Mouse (Mus musculus) kidney, embryonic 15.5 days (tissue): ENCODE results near the gene Higd1b. TPM values are rescaled to one million over a fixed set of nuclear protein-coding genes. Genes with fewer than 3 reads are reported as not detected.

ENCODE experiments used
- ATAC-seq: fragments of 200-750 bp; cut with Nextera tagmentation; replicated peaks from 2 replicates; pipeline ENCODE4 v1.8.0; 2017; ENCODE audit warnings: moderate TSS enrichment; ENCODE audit not compliant: low FRiP score
- H3K27ac ChIP-seq: fragments of 300-500 bp; sonication (generic); 2 replicates; pipeline ENCODE4 v1.5.1; 2015; ENCODE audit warnings: mild to moderate bottlenecking, inconsistent platforms
- H3K27me3 ChIP-seq: fragments of 300-500 bp; sonication (generic); 2 replicates; pipeline ENCODE4 v1.6.1; 2015; ENCODE audit warnings: inconsistent platforms
- H3K36me3 ChIP-seq: fragments of 300-500 bp; sonication (generic); 2 replicates; pipeline ENCODE4 v1.6.1; 2015; ENCODE audit warnings: inconsistent platforms
- H3K4me1 ChIP-seq: fragments of 300-500 bp; sonication (generic); 2 replicates; pipeline ENCODE4 v1.6.1; 2015; ENCODE audit warnings: inconsistent platforms
- H3K4me2 ChIP-seq: fragments of 300-500 bp; sonication (generic); 2 replicates; pipeline ENCODE4 v1.6.1; 2015; ENCODE audit warnings: moderate library complexity, mild to moderate bottlenecking, inconsistent platforms
- H3K4me3 ChIP-seq: fragments of 300-500 bp; sonication (generic); replicated peaks from 2 replicates; pipeline ENCODE4 v1.5.1; 2015; ENCODE audit warnings: mild to moderate bottlenecking, inconsistent platforms
- H3K9ac ChIP-seq: fragments of 300-500 bp; sonication (generic); 2 replicates; pipeline ENCODE4 v1.6.1; 2015; ENCODE audit warnings: mild to moderate bottlenecking, inconsistent platforms
- H3K9me3 ChIP-seq: fragments of 300-500 bp; sonication (generic); replicated peaks from 2 replicates; pipeline ENCODE4 v1.6.1; 2016; ENCODE audit warnings: inconsistent platforms
- whole genome bisulfite sequencing: fragments of 180-500 bp; shearing (Covaris S2); methylation state at CpG from one replicate; pipeline ENCODE4 v1.1.7; 2015; ENCODE audit warnings: mixed read lengths; 5-methylcytosine and 5-hydroxymethylcytosine counted together
- polyA plus RNA-seq: library from polyadenylated mRNA; unstranded; fragments of >200 nt; fragmentation: Nextera tagmentation; extraction: Ambion mirVana; gene quantifications from 2 replicates; pipeline ENCODE4 v1.2.1, GENCODE M21; 2015

Gene Higd1b
- polyA plus RNA-seq = 0.48 and 0.71 TPM in 2 replicates

- WGBS = 66% methylated on average over 4 of the region's 4 CpGs
- H3K27me3 ChIP-seq = no peaks in the 10 kb centered on the region
- H3K36me3 ChIP-seq = peaks cover 42% of the 10 kb centered on the region
- no peak within 1 kb of the TSS for H3K27ac ChIP-seq
- H3K4me3 ChIP-seq = no peak within 1 kb of the TSS
- H3K4me2 ChIP-seq = no peak within 1 kb of the TSS
- no peaks in the 10 kb centered on the region for H3K9me3 ChIP-seq
- ATAC-seq = no peak
- peaks cover 11% of the 10 kb centered on the region for H3K4me1 ChIP-seq
- no peak within 1 kb of the TSS for H3K9ac ChIP-seq
Observed at GRCm38 (mm10) chr11:102835549-102835948, at the start of gene Higd1b. Gene Higd1b (plus strand): TSS chr11:102835849.

DNA sequence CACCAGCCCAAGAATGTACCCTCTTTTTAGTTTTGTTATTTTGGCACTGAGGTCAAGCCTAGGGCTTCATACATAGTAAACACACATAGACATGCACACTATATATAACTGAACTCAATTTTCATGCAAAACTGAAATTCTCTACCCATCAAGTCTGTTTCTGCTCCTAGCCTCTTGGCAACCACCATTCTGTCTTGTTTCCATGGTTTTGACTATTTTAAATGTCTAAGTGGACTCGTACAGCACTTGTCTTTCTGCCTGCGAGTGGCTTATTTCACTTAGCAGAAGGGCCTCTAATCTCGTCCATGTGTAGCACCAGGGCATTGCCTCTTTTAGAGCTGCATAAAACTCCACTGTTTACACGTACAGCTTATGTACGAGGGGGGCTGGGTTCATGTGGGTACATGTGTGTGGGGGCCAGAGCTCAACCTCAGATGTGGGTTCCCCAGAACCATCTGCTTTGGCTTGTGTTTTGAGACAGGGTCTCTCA, 47.9 kb upstream of the Higd1b start:
- ATAC-seq = no peak
- Histone ChIP-seq H3K9me3 (no peaks in the 10 kb centered on the region), H3K27ac (no peak overlapping the region), H3K9ac (no peak overlapping the region), H3K4me1 (peaks cover 19% of the 10 kb centered on the region), H3K36me3 (no peaks in the 10 kb centered on the region), H3K4me3 (no peak overlapping the region), H3K4me2 (no peak overlapping the region), H3K27me3 (no peaks in the 10 kb centered on the region)
- WGBS = 77% methylated on average over 5 of the region's 5 CpGs

DNA sequence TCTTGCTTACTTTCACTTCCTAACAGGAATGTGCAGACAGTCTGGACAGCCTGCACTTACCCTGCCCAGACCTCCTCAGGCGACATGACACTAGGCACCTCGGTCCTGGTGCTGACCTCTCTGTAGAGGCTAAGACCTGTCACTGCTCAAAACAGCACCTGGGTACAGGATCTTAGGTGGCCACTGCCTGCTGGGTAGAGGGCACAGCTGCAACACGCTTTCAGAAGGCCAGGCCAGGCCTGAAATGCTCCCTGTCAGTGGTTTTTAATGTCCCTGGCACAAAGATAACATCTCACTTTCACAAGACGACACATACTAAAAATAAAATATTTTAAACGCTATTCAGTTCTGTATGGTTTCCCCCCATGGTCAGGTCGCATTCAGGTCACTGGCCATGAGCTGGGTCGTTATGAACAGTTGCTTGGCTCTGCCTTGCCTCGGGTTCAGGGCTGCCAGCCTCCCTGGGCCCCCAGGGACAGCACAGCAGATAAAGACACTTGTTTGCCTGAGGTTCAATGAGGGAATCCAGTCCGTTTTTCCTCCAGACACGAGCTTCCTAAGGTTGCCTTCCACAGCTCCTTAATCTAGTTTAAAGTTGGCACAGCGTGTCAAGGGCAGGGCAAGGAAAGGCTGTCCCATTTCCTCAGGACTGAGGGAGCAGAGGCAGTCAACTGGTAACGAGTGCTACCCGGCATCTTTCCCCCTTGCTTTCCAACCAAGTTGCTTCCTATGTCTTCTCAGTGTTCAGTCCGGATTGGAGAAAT, 43.8 kb upstream of the Higd1b start:
- 0 out of 2 replicates have a peak, but pooled peaks have one; percentile 18 for ATAC-seq
- Histone ChIP-seq H3K4me3 (no peak overlapping the region), H3K4me1 (peaks cover 38% of the 10 kb centered on the region), H3K4me2 (no peak overlapping the region), H3K27me3 (no peaks in the 10 kb centered on the region), H3K27ac (peak overlapping the region; percentile 64), H3K9me3 (no peaks in the 10 kb centered on the region), H3K9ac (no peak overlapping the region), H3K36me3 (peaks cover 11% of the 10 kb centered on the region; the same call in 1 of the 2 replicates)
- WGBS = 19% methylated on average over 14 of the region's 14 CpGs

- Histone ChIP-seq H3K4me2 (no peak overlapping the region), H3K27me3 (no peaks in the 10 kb centered on the region), H3K4me1 (peaks cover 38% of the 10 kb centered on the region), H3K9ac (no peak overlapping the region), H3K9me3 (no peaks in the 10 kb centered on the region), H3K36me3 (peaks cover 29% of the 10 kb centered on the region), H3K27ac (peak overlapping the region; percentile 57), H3K4me3 (no peak overlapping the region)
- WGBS = 18% methylated on average over 8 of the region's 8 CpGs
- ATAC-seq = peak; percentile 67
Observed at GRCm38 (mm10) chr11:102794157-102794556, 41.5 kb upstream of the Higd1b start.

DNA sequence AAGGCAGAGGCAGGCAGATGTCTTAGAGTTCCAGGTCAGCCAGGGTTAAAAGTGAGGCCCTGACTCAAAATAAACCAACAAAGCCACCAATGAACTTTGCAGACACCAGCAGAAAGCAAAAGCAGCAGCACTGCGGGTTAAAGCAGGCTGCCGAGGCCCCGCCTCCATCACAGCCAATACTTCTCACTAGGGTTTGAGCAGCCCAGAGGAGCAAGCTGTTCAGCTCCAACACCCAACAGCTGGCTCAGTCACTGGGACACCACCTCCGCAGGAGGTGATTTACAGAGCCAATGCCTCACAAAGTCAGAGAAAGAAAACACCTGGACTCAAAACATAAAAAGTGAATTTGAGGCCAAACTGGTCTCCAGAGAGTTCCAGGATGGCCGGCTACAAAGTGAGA, 32.2 kb upstream of the Higd1b start:
- Histone ChIP-seq H3K27me3 (no peaks in the 10 kb centered on the region), H3K4me3 (no peak overlapping the region), H3K4me2 (no peak overlapping the region), H3K9me3 (no peaks in the 10 kb centered on the region), H3K4me1 (0 out of 2 replicates have a peak, but pooled peaks cover 4% of the 10 kb centered on the region), H3K9ac (no peak overlapping the region), H3K36me3 (peaks cover 67% of the 10 kb centered on the region), H3K27ac (no peak overlapping the region)
- WGBS = 53% methylated on average over 5 of the region's 5 CpGs
- no peak for ATAC-seq

GRCm38 (mm10) chr11:102808246-102808645, 27.4 kb upstream of the Higd1b start:
- Histone ChIP-seq H3K36me3 (peaks cover 26% of the 10 kb centered on the region), H3K9me3 (no peaks in the 10 kb centered on the region), H3K4me3 (no peak overlapping the region), H3K27me3 (no peaks in the 10 kb centered on the region), H3K27ac (no peak overlapping the region), H3K4me2 (no peak overlapping the region), H3K4me1 (peaks cover 10% of the 10 kb centered on the region), H3K9ac (no peak overlapping the region)
- 79% methylated on average over 5 of the region's 5 CpGs for WGBS
- no peak for ATAC-seq

DNA sequence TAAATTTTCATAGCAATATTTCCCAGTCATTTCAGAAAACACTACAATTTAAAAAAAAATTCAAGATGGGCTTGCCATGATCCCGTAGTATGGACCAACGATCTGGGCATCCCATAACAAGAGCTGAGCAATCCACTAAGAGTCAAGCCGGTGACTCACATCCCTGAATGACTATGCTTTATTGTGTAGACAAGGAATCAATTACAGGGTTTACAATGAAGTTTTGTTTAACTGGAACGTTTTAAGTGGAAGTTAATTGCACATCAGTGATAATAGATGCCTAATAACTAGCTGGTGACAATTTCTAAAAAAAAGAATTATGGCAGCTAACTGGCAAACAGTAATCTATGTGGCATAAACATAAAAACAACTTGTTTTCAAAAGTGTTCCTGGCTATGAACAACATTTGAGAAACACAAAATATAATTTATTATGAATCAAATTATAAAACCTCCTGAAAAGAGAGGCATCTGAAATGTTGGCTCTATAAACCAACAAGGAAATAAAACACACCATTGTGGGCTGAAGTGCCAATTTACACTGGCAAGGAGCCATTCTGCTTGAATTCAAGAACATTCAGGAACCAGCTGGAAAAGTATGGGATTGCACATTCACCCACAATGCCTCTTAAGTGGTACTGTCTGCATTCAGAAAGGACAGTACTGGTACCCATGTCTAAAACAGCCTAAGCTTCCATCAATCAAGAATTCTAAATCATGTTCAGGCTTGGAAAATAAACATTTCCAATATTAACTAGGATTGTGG, 24.7 kb upstream of the Higd1b start:
- no peak overlapping the region for H3K27ac ChIP-seq
- no peak overlapping the region for H3K9ac ChIP-seq
- peaks cover 9% of the 10 kb centered on the region for H3K4me1 ChIP-seq

GRCm38 (mm10) chr11:102814881-102815280, 20.8 kb upstream of the Higd1b start:
- no peak for ATAC-seq
- Histone ChIP-seq H3K27me3 (no peaks in the 10 kb centered on the region), H3K36me3 (peaks cover 4% of the 10 kb centered on the region)

More for the DNA sequence above, 24.7 kb upstream of the Higd1b start:
- no peak for ATAC-seq
- 48% methylated on average over 4 of the region's 4 CpGs for WGBS
- Histone ChIP-seq H3K4me3 (no peak overlapping the region), H3K36me3 (peaks cover 4% of the 10 kb centered on the region), H3K9me3 (no peaks in the 10 kb centered on the region), H3K27me3 (no peaks in the 10 kb centered on the region), H3K4me2 (no peak overlapping the region)

GRCm38 (mm10) chr11:102818121-102819020, 17.3 kb upstream of the Higd1b start:
- under 1% methylated on average over 76 of the region's 92 CpGs for WGBS
- Histone ChIP-seq H3K27ac (peak overlapping the region; percentile 99), H3K9ac (peak overlapping the region; percentile 95), H3K9me3 (no peaks in the 10 kb centered on the region), H3K36me3 (no peaks in the 10 kb centered on the region), H3K4me1 (peaks cover 24% of the 10 kb centered on the region), H3K27me3 (0 out of 2 replicates have a peak, but pooled peaks cover 3% of the 10 kb centered on the region), H3K4me3 (peak overlapping the region; percentile 69), H3K4me2 (peak overlapping the region; percentile 93)
- peak; percentile 55 for ATAC-seq

More at GRCm38 (mm10) chr11:102814881-102815280, 20.8 kb upstream of the Higd1b start:
- Histone ChIP-seq H3K4me2 (no peak overlapping the region), H3K9me3 (no peaks in the 10 kb centered on the region), H3K4me1 (peaks cover 29% of the 10 kb centered on the region), H3K27ac (no peak overlapping the region), H3K4me3 (no peak overlapping the region), H3K9ac (no peak overlapping the region)

DNA sequence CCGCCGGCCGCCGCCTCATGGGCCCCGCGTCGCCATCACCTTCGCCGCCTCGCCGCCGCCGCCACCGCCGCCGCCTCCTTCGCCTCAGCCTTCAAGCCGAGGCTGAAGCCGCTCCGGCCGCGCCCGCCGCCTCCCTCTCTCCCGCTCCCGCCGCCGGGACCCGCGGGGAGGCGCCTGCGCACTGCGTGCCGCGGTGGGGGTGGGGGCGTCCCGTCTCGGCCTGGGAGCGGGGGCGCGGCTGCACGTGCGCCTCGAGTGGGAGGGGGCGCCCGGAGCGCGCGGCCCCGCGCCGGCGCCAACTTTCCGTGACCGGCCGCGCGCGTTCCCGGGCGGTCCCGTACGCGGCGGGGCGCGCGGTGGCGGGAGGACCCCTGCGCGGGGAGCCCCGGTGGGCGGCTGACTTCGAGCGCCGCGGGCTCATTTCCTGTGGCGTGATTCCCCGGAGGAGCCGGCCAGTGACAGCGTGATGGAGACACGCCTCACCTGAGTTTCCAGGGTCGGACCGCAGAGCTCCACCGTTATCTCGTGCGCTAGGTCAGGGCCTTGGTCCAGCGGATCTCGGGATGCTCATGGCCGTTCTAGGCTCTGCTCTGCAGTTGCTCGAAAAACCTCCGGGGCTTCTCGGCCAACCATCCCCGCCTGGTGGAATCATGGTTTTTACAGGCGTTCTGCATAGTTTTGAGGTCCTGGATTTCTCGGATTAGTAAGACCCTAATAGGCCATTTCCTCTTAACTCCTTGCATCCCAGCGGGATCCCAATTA, 16.4 kb upstream of the Higd1b start, which contains the start of gene Gjc1:
TSS of gene Gjc1 (minus strand) at position 680 of the 762 bp plus-strand sequence.
- no peaks in the 10 kb centered on the region for H3K36me3 ChIP-seq
- no peaks in the 10 kb centered on the region for H3K9me3 ChIP-seq
- 0 out of 2 replicates have a peak, but pooled peaks cover 3% of the 10 kb centered on the region for H3K27me3 ChIP-seq
- peak within 1 kb of the TSS; percentile 95 for H3K9ac ChIP-seq
- ATAC-seq = peak; percentile 81
- peaks cover 24% of the 10 kb centered on the region for H3K4me1 ChIP-seq
- H3K4me3 ChIP-seq = peak within 1 kb of the TSS; percentile 69
- under 1% methylated on average over 66 of the region's 97 CpGs for WGBS
- peak within 1 kb of the TSS; percentile 93 for H3K4me2 ChIP-seq
- peak within 1 kb of the TSS; percentile 99 for H3K27ac ChIP-seq
